Mouse (Mus musculus) limb, embryonic 15.5 days (tissue): ENCODE measurements at regions not wholly inside any gene's neighbourhood (a gene's known extent, or its start where the extent isn't known, plus 50 kb on each side); places are given as distances from the start of the nearest gene placed in this dataset.

Experiments
- ATAC-seq: fragments of 200-750 bp; cut with Nextera tagmentation; 2 replicates; pipeline ENCODE4 v1.8.0; 2017; ENCODE audit warnings: low read depth, moderate TSS enrichment; ENCODE audit not compliant: insufficient number of reproducible peaks, low FRiP score, low TSS enrichment
- H3K27ac ChIP-seq: fragments of 300-500 bp; sonication (generic); 2 replicates; pipeline ENCODE4 v1.5.1; 2015; ENCODE audit warnings: moderate library complexity, mild to moderate bottlenecking, inconsistent platforms
- H3K27me3 ChIP-seq: fragments of 300-500 bp; sonication (generic); 2 replicates; pipeline ENCODE4 v1.6.1; 2015; ENCODE audit warnings: inconsistent platforms
- H3K36me3 ChIP-seq: fragments of 300-500 bp; sonication (generic); 2 replicates; pipeline ENCODE4 v1.6.1; 2015; ENCODE audit warnings: inconsistent platforms
- H3K4me1 ChIP-seq: fragments of 300-500 bp; sonication (generic); 2 replicates; pipeline ENCODE4 v1.6.1; 2015; ENCODE audit warnings: inconsistent platforms
- H3K4me2 ChIP-seq: fragments of 300-500 bp; sonication (generic); 2 replicates; pipeline ENCODE4 v1.6.1; 2015; ENCODE audit warnings: mild to moderate bottlenecking, inconsistent platforms
- H3K4me3 ChIP-seq: fragments of 300-500 bp; sonication (generic); 2 replicates; pipeline ENCODE4 v1.5.1; 2015; ENCODE audit warnings: mild to moderate bottlenecking, inconsistent platforms
- H3K9ac ChIP-seq: fragments of 300-500 bp; sonication (generic); 2 replicates; pipeline ENCODE4 v1.6.1; 2015; ENCODE audit warnings: inconsistent platforms
- H3K9me3 ChIP-seq: fragments of 300-500 bp; sonication (generic); 2 replicates; pipeline ENCODE4 v1.6.1; 2016; ENCODE audit warnings: inconsistent platforms
- WGBS: fragments of 180-500 bp; shearing (Covaris S2); methylation state at CpG from one replicate; pipeline ENCODE4 v1.1.7; 2015; 5-methylcytosine and 5-hydroxymethylcytosine counted together

- 0 out of 2 replicates have a peak, but pooled peaks cover 3% of the 10 kb centered on the region for H3K4me1 ChIP-seq
- no peaks in the 10 kb centered on the region for H3K36me3 ChIP-seq
- H3K27ac ChIP-seq: no peak overlapping the region
- no peak overlapping the region for H3K9ac ChIP-seq
- no peak overlapping the region for H3K4me3 ChIP-seq
- ATAC-seq: no peak
- H3K27me3 ChIP-seq: no peaks in the 10 kb centered on the region
- WGBS: 65% methylated on average over 5 of the region's 5 CpGs
- H3K4me2 ChIP-seq: no peak overlapping the region
- H3K9me3 ChIP-seq: no peaks in the 10 kb centered on the region
Observed at GRCm38 (mm10) chr15:61453656-61454349, 531.0 kb upstream of the A1bg start.

- Histone ChIP-seq H3K27me3 (no peaks in the 10 kb centered on the region), H3K36me3 (no peaks in the 10 kb centered on the region), H3K4me2 (no peak overlapping the region), H3K9ac (no peak overlapping the region), H3K4me1 (0 out of 2 replicates have a peak, but pooled peaks cover 3% of the 10 kb centered on the region), H3K9me3 (no peaks in the 10 kb centered on the region), H3K27ac (no peak overlapping the region), H3K4me3 (no peak overlapping the region)
- WGBS: 24% methylated on average over 3 of the region's 3 CpGs
- no peak for ATAC-seq
Observed at GRCm38 (mm10) chr15:61450217-61450616, 527.4 kb upstream of the A1bg start.

GRCm38 (mm10) chr15:61448482-61448881 lies 525.7 kb upstream of the A1bg start:
- Histone ChIP-seq H3K4me3 (no peak overlapping the region), H3K9me3 (no peaks in the 10 kb centered on the region), H3K4me2 (no peak overlapping the region), H3K27me3 (no peaks in the 10 kb centered on the region), H3K4me1 (no peaks in the 10 kb centered on the region), H3K36me3 (no peaks in the 10 kb centered on the region), H3K9ac (no peak overlapping the region), H3K27ac (no peak overlapping the region)
- 93% methylated on average over 2 of the region's 2 CpGs for WGBS
- ATAC-seq: no peak

GRCm38 (mm10) chr15:61446053-61446840 lies 523.4 kb upstream of the A1bg start:
- H3K9ac ChIP-seq: no peak overlapping the region
- no peaks in the 10 kb centered on the region for H3K36me3 ChIP-seq
- WGBS: 84% methylated on average over 4 of the region's 4 CpGs
- no peaks in the 10 kb centered on the region for H3K9me3 ChIP-seq
- no peak overlapping the region for H3K4me3 ChIP-seq
- no peaks in the 10 kb centered on the region for H3K27me3 ChIP-seq
- no peaks in the 10 kb centered on the region for H3K4me1 ChIP-seq
- no peak overlapping the region for H3K27ac ChIP-seq
- no peak for ATAC-seq
- no peak overlapping the region for H3K4me2 ChIP-seq

GRCm38 (mm10) chr15:61441734-61442398 lies 519.1 kb upstream of the A1bg start:
- Histone ChIP-seq H3K9me3 (no peaks in the 10 kb centered on the region), H3K4me1 (no peaks in the 10 kb centered on the region), H3K4me3 (no peak overlapping the region), H3K27ac (no peak overlapping the region), H3K27me3 (no peaks in the 10 kb centered on the region), H3K9ac (no peak overlapping the region), H3K4me2 (no peak overlapping the region), H3K36me3 (no peaks in the 10 kb centered on the region)
- 72% methylated on average over 4 of the region's 4 CpGs for WGBS
- no peak for ATAC-seq

GRCm38 (mm10) chr15:61441012-61441411 lies 518.2 kb upstream of the A1bg start:
- Histone ChIP-seq H3K9ac (no peak overlapping the region), H3K36me3 (no peaks in the 10 kb centered on the region), H3K9me3 (no peaks in the 10 kb centered on the region), H3K4me1 (no peaks in the 10 kb centered on the region), H3K27me3 (no peaks in the 10 kb centered on the region), H3K4me3 (no peak overlapping the region), H3K4me2 (no peak overlapping the region), H3K27ac (no peak overlapping the region)
- no peak for ATAC-seq
- 88% methylated on average over 2 of the region's 2 CpGs for WGBS

- Histone ChIP-seq H3K9ac (no peak overlapping the region), H3K36me3 (no peaks in the 10 kb centered on the region), H3K9me3 (no peaks in the 10 kb centered on the region), H3K27me3 (no peaks in the 10 kb centered on the region), H3K27ac (no peak overlapping the region), H3K4me2 (no peak overlapping the region), H3K4me3 (no peak overlapping the region), H3K4me1 (no peaks in the 10 kb centered on the region)
- WGBS: 76% methylated on average over 2 of the region's 2 CpGs
- ATAC-seq: no peak
Observed at GRCm38 (mm10) chr15:61440284-61440683, 517.5 kb upstream of the A1bg start.

- no peak overlapping the region for H3K4me2 ChIP-seq
- no peak overlapping the region for H3K9ac ChIP-seq
- no peak overlapping the region for H3K27ac ChIP-seq
- no peaks in the 10 kb centered on the region for H3K27me3 ChIP-seq
- ATAC-seq: no peak
- no peak overlapping the region for H3K4me3 ChIP-seq
- 87% methylated on average over 2 of the region's 2 CpGs for WGBS
- H3K9me3 ChIP-seq: no peaks in the 10 kb centered on the region
- no peaks in the 10 kb centered on the region for H3K36me3 ChIP-seq
- H3K4me1 ChIP-seq: no peaks in the 10 kb centered on the region
Observed at GRCm38 (mm10) chr15:61439623-61440170, 516.9 kb upstream of the A1bg start.

- Histone ChIP-seq H3K4me3 (no peak overlapping the region), H3K4me2 (no peak overlapping the region), H3K4me1 (no peaks in the 10 kb centered on the region), H3K9me3 (no peaks in the 10 kb centered on the region), H3K9ac (no peak overlapping the region), H3K36me3 (no peaks in the 10 kb centered on the region), H3K27ac (no peak overlapping the region), H3K27me3 (no peaks in the 10 kb centered on the region)
- no peak for ATAC-seq
- 86% methylated on average over 2 of the region's 2 CpGs for WGBS
Observed at GRCm38 (mm10) chr15:61428818-61429415, 506.1 kb upstream of the A1bg start.

- WGBS: 55% methylated on average over 5 of the region's 5 CpGs
Observed at GRCm38 (mm10) chr15:61422989-61423388, 500.2 kb upstream of the A1bg start.

GRCm38 (mm10) chr15:61417506-61417905 lies 494.7 kb upstream of the A1bg start:
- Histone ChIP-seq H3K9ac (no peak overlapping the region), H3K4me1 (no peaks in the 10 kb centered on the region), H3K36me3 (no peaks in the 10 kb centered on the region), H3K4me2 (no peak overlapping the region), H3K27me3 (no peaks in the 10 kb centered on the region), H3K4me3 (no peak overlapping the region), H3K9me3 (no peaks in the 10 kb centered on the region), H3K27ac (no peak overlapping the region)
- no peak for ATAC-seq
- 93% methylated on average over 2 of the region's 2 CpGs for WGBS

More at GRCm38 (mm10) chr15:61422989-61423388, 500.2 kb upstream of the A1bg start:
- Histone ChIP-seq H3K4me1 (no peaks in the 10 kb centered on the region), H3K4me2 (no peak overlapping the region), H3K27me3 (no peaks in the 10 kb centered on the region), H3K9ac (no peak overlapping the region), H3K36me3 (no peaks in the 10 kb centered on the region), H3K27ac (no peak overlapping the region), H3K4me3 (no peak overlapping the region), H3K9me3 (no peaks in the 10 kb centered on the region)
- ATAC-seq: no peak
